Mouse (Mus musculus): ENCODE results near the gene Vmp1.

- no peak for TF ChIP-seq CHD2 (IDR thresholded peaks at IDR 0.05; ENCODE audit: low read depth, low read length)
- TF ChIP-seq ZNF384 (IDR thresholded peaks at IDR 0.05; ENCODE audit: low read depth, low read length) = no peak
- no peak for TF ChIP-seq MAFK (IDR thresholded peaks at IDR 0.05; ENCODE audit: insufficient read depth, low read depth, low read length)
- no peak for TF ChIP-seq ZC3H11A (IDR thresholded peaks at IDR 0.05; ENCODE audit: borderline replicate concordance, low read depth, low read length)
These were observed 112.4 kb downstream of the Vmp1 start for GRCm38 (mm10) chr11:86571047-86571855.

Data from ES-E14 (cell line).